Mouse (Mus musculus) cerebellum, adult (tissue): Measurements from ENCODE around the gene Erc2.
A peak's percentile ranks its signal among the peaks of the same experiment; 100 is the strongest.

Source experiments
- ATAC-seq: cut with Nextera tagmentation; 2 replicates; pipeline ENCODE4 v1.9.2; 2017; ENCODE audit warnings: mild to moderate bottlenecking, moderate library complexity, mixed read lengths; ENCODE audit not compliant: insufficient number of reproducible peaks, low FRiP score, low TSS enrichment

Erc2 gene

GRCm38 (mm10) chr14:28331108-28331507, 708.9 kb downstream of the Erc2 start:
- no peak for ATAC-seq

GRCm38 (mm10) chr14:28332351-28332953, 710.2 kb downstream of the Erc2 start:
- ATAC-seq = no peak

DNA sequence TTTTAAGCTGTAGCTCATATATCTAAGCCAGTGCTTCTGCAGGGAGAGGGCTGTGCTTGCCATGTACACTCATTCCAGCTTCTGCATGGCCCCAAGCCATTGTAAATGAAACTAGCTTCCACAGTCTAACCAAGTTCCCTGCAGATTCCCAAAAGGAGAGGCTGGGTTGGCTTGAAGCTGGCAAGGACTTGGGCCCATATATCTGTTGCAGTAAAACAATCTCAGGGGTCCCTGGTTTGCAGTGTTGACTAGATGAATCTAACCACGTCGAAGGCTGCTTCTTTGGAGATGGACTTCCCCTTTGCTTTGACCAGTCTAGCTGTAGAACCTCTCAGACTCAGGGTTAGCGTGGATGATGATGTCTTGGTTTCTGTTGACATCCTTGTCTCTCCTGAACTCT, 716.9 kb downstream of the Erc2 start:
- no peak for ATAC-seq

- ATAC-seq = no peak
Observed at GRCm38 (mm10) chr14:28349129-28349528, 726.9 kb downstream of the Erc2 start.

GRCm38 (mm10) chr14:28356031-28356430, 733.8 kb downstream of the Erc2 start:
- no peak for ATAC-seq

- ATAC-seq = no peak
Observed at GRCm38 (mm10) chr14:28359502-28359901, 737.3 kb downstream of the Erc2 start.

DNA sequence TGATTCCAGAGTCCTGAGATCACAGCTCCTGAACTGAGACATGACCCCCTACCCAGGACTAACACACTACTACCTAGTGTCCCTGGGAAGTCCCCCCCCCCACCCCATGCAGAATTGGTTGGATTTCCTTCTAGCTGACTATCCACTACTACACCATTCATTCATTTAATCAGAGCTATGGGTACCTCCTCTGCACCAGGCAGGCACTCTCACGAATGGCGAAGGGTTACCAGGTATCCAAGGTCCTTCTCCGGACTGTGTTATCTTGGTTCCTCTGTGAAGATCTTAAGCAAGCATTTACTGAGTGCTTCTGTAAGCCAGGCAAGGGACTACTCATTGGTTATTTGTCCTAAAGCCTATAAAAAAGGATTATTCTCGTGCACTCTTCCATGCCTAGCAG, 737.8 kb downstream of the Erc2 start:
- ATAC-seq = no peak

DNA sequence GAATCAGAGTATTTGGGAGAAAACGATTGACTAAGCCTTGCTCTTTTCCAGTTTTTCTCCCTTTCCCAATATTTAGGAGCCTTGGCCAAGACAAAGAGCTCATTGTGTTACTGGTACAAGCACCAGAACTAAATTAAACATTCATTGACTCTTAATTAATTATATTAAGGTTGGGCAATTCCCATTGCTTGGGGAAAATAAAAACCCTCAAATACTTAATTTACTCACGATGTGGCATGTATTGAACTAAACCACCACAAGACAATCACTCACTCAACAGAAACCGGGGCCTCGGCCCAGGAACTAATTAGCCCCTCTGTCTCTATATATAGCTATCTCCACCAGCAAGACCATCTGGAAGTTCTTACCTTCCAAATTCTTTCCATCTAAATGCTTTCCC, 740.1 kb downstream of the Erc2 start:
- no peak for ATAC-seq

DNA sequence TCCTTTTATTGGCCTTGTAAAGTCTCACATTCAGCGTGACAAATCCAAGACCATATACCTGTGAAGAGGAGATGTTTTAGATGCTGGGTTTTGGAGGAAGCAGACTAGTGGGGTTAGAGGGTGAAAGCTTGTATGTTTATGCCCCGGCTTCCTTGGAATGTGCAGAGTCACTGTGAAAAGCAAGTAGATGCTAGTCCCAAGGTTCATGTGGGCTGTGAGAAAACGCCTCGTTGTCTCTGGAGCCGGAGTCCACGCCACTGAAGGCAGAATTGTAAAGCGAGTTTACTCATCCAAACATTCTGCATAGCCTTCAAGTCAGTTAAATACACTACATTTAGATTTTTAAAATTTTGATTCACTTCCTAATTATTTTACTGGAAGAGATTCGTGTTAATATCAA, 748.5 kb downstream of the Erc2 start:
- ATAC-seq = no peak

DNA sequence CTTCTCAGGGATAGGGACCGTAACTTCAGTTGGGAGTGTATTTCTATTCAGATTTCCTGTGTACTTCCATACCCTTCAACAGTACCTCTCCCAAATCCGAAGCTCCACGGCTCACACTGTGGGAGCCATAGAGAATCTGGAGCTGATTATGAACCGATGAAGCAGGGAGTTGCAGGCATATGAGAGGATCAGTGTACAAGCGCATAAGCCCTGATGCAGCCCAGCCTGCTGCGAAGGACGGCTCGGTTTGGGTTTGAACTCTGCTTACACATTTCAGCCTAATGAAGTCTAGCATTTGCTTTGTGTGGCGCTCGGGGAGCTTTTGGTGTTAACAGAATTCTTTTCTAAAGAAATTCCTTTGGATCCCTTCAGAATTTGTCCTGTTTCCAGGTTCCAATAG, 749.4 kb downstream of the Erc2 start:
- no peak for ATAC-seq

- no peak for ATAC-seq
Observed at GRCm38 (mm10) chr14:28375642-28376091, 753.4 kb downstream of the Erc2 start.

DNA sequence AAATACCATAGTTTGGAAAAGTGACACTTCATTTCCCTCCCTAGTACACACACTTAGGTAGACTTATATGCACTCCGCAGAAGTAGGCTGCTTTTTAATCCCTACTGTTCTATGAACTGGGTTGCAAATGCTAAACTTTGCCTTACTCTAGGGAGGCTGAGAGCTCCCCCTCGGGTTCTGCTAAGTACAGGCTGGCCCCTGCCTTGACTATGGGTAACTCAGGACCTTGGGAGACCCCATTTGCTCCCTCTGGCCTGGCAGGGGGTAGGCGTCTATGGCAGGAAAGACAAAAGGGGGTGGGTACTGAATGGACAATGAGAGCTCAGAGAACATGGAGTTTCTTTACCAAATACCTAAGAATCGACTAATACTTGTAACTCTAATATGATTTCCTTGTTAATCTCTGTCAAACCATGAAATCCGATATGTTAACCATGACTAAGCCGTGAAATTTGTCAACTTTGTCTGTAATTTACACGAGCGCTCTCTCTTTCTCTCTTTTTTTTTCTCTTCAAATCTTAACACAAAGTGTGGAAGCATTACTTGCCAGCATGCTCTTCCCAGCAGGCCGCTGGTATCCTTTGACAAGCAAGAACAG, 754.1 kb downstream of the Erc2 start:
- no peak for ATAC-seq

GRCm38 (mm10) chr14:28377519-28377918, 755.3 kb downstream of the Erc2 start:
- no peak for ATAC-seq

DNA sequence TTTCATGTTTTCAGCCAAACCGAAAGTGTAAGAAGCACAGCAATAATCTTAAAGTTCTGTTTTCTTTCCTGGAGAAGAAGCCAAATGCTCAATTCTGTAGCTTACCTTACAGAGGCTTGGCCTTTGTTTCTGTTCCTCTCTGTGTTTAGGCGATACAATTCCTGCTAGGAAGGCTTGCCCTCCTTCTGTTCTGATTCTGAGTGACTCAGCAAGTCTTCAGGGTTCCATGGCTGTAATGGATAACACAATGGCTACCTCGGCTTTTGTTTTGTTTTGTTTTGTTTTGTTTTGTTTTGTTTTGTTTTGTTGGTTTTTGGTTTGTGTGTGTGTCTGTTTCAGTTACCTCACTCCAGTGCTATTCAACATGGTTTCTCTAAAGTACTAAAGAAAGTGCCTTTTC, 757.9 kb downstream of the Erc2 start:
- no peak for ATAC-seq

- no peak for ATAC-seq
Observed at GRCm38 (mm10) chr14:28381801-28382550, 759.7 kb downstream of the Erc2 start.

DNA sequence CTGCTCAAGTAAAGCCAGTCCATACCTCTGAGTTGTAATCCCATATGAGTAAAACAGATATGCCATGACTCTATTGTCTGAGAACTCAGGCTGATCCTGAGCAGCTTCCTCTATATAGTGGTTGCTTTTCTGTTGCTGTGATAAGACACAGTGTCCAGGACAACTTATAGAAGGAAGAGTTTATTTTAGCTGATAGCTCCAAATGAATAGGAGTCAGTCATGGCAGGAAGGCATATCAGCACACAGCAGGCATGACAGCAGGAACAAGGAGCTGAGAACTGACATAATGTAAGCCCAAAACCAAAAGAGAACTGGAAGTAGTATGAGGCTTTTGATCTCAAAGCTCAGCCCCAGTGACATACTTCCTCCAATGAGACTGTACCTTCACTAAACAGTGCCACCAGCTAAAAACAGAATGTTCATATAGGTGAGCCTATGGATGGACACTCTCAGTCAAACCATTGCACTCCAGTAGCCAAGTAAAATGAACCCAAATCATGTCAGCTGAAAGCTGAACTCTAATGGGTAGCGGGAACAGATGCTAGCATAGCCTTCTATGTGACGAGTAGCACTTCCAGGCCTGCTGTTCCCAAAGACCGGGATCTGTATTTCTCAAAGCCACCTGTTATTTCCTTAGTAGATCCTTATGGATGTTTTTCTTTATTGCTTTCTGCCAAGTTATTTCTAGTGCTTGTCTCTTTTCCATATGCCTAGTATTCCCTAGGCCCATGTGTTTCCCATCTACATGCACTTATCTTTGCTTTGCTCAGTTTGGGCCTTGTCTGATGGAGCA, 764.8 kb downstream of the Erc2 start:
- ATAC-seq = no peak

- no peak for ATAC-seq
Observed at GRCm38 (mm10) chr14:28398915-28399314, 776.7 kb downstream of the Erc2 start.

DNA sequence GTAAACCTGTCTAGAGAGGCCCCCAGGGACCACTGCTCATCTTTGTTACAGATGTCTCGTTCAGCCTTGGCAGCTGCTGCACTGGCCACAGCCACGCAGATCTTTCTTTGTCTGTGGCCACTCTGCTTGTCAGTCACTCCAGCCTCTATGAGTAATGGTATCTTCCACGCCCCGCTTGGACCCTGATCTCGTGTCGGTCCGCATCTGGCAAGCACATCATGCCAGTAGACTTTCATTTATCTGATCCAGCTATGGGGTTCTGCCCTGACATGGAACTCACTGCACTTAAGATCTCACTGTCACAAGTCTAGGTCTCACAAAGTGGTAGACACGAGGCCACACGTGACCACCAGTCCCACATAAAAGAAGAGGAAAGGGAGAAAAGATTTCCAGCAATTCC, 777.7 kb downstream of the Erc2 start:
- 0 out of 2 replicates have a peak, but pooled peaks have one; percentile 26 for ATAC-seq

DNA sequence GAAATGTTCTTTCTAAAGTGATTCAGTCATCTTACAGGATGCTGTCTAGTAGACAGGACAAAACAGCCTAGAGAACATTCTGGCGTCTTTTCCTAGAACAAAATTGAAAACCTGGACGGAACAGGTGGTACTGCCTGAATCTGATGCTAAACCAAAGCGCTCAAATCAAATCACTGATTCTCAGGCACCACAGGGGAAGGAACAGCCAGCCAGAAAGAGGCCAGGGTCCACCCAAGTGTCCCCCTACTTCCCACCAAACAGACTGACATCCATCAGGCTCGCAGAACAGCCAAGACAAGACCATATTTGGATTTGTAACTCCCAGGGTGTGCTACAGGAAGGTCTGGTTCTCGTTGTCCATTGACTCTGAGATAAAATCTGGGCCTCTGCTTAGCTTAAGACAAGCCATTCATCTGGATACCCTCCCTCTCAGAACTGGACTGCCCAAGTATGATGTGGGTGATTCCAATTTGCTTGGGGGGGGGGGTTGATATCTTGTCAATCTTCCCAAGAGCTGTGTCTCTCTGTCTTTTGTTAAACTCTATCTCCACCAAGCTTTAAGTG, 783.1 kb downstream of the Erc2 start:
- ATAC-seq = no peak

DNA sequence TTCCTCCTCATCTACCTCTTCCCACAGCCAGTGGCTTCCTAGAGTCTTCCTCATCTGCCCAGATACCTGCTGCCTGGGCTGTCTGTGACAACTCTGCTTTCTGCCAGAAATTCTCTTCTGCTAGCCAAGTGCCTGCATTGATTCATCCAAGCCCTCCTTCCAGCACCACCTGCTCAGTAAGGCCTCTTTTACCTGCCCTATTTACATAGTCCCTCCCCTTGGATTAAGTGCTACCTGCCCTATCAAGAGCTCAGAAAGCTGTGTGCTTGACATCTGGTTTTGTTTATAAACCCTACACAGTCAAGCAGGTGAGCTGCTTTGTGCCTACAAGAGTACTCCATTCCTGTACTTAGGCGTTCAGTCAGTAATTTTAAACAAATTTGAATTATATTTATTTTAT, 787.2 kb downstream of the Erc2 start:
- ATAC-seq = no peak
